Mouse (Mus musculus) urinary bladder, postnatal 25 days (tissue): ENCODE data around the gene Inpp5d.

ENCODE experiments used
- DNase-seq: peaks from one replicate; pipeline ENCODE4 v3.0.0; 2022; ENCODE audit warnings: low spot score

The Inpp5d gene

GRCm38 (mm10) chr1:87709020-87709419 lies 88.9 kb downstream of the Inpp5d start:
- no peak for DNase-seq

GRCm38 (mm10) chr1:87709661-87710270 lies 89.7 kb downstream of the Inpp5d start:
- no peak for DNase-seq

GRCm38 (mm10) chr1:87711938-87712613 lies 92.0 kb downstream of the Inpp5d start:
- no peak for DNase-seq

- no peak for DNase-seq
Observed at GRCm38 (mm10) chr1:87712614-87712971, 92.5 kb downstream of the Inpp5d start.

- DNase-seq = no peak
Observed at GRCm38 (mm10) chr1:87721382-87721781, 101.3 kb downstream of the Inpp5d start.

- DNase-seq = no peak
Observed at GRCm38 (mm10) chr1:87722081-87722480, 102.0 kb downstream of the Inpp5d start.

GRCm38 (mm10) chr1:87723351-87723750 lies 103.2 kb downstream of the Inpp5d start:
- DNase-seq = no peak

- DNase-seq = no peak
Observed at GRCm38 (mm10) chr1:87729070-87729469, 109.0 kb downstream of the Inpp5d start.

- no peak for DNase-seq
Observed at GRCm38 (mm10) chr1:87729850-87730249, 109.7 kb downstream of the Inpp5d start.

GRCm38 (mm10) chr1:87730271-87730670 lies 110.2 kb downstream of the Inpp5d start:
- DNase-seq = no peak

- no peak for DNase-seq
Observed at GRCm38 (mm10) chr1:87733212-87733611, 113.1 kb downstream of the Inpp5d start.

GRCm38 (mm10) chr1:87734153-87734552 lies 114.0 kb downstream of the Inpp5d start:
- DNase-seq = no peak

- DNase-seq = no peak
Observed at GRCm38 (mm10) chr1:87740584-87741290, 120.6 kb downstream of the Inpp5d start.

GRCm38 (mm10) chr1:87749360-87749973 lies 129.4 kb downstream of the Inpp5d start:
- DNase-seq = no peak

GRCm38 (mm10) chr1:87755641-87756470 lies 135.7 kb downstream of the Inpp5d start, which contains the start of gene Atg16l1:
TSS of gene Atg16l1 (plus strand) at chr1:87755870.
- peak; percentile 86 for DNase-seq

GRCm38 (mm10) chr1:87763821-87764220 lies 143.7 kb downstream of the Inpp5d start:
- no peak for DNase-seq

- DNase-seq = no peak
Observed at GRCm38 (mm10) chr1:87765741-87766140, 145.6 kb downstream of the Inpp5d start.

GRCm38 (mm10) chr1:87766233-87766632 lies 146.1 kb downstream of the Inpp5d start:
- no peak for DNase-seq

GRCm38 (mm10) chr1:87769263-87769662 lies 149.2 kb downstream of the Inpp5d start:
- DNase-seq = no peak
